Mouse (Mus musculus): ENCODE measurements around the gene Dazl. TPM values are rescaled to one million over a fixed set of nuclear protein-coding genes. Genes with fewer than 3 reads are reported as not detected.

The Dazl gene
- polyA plus RNA-seq, 1 experiment from 2014 or later = 0.58 TPM

DNA sequence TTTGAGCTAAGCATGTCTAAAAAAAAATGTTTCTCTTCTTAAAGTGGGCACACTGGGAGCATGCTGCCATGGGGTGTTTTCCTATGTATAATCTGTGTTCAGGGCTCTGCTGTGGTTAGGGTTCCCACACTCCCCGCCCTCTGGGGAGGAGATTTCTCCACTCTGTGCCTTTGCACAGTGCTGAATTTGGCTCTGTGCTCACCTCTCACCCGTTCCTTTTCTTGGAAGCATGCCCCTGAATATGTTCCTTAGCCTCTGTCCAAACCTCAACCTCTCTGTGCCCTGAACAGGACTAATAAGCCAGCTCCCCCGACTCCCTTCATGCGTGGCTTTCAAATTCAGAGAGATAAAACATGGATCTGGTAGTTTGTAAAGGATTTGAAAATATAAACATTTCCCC, 63.9 kb downstream of the Dazl start:
- H3K9me3 ChIP-seq (ENCODE audit: control insufficient read depth, low read length) = no peaks in the 10 kb centered on the region
- no peak overlapping the region for H3K4me3 ChIP-seq (ENCODE audit: low read depth, low read length)
- 88% methylated on average over 4 of the region's 4 CpGs for WGBS
- no peaks in the 10 kb centered on the region for H3K27me3 ChIP-seq (ENCODE audit: control insufficient read depth, insufficient read depth, low read length)
- H3K9ac ChIP-seq (replicated peaks; ENCODE audit: low read depth, low read length) = no peak overlapping the region
- no peaks in the 10 kb centered on the region for H3K4me1 ChIP-seq (ENCODE audit: control insufficient read depth, insufficient read depth, low read length)
- H3K4me2 ChIP-seq (ENCODE audit: low read depth, low read length) = no peak overlapping the region
- no peak overlapping the region for H3K27ac ChIP-seq (ENCODE audit: low read depth, low read length)
- H3K36me3 ChIP-seq (ENCODE audit: control insufficient read depth, insufficient read depth, low read length) = no peaks in the 10 kb centered on the region
- ATAC-seq (ENCODE audit: low read depth) = no peak

Other genes with a start within 250 kb of the Dazl start
- 20.0 and 20.4 TPM in 2 replicates for gene Rftn1, start 103.0 kb downstream of the Dazl start, polyA plus RNA-seq (2014; fragmentation: Nextera tagmentation; extraction: Ambion mirVana)
- 13.6 and 13.9 TPM in 2 replicates for gene Plcl2, start 215.8 kb upstream of the Dazl start, polyA plus RNA-seq (2014; fragmentation: Nextera tagmentation; extraction: Ambion mirVana)

Measured in neural tube, embryonic 14.5 days (tissue).